Mouse (Mus musculus) cerebellum, adult 11-12 months (tissue): Measurements from ENCODE around the gene Ston2.

ENCODE experiments used
- DNase-seq: peaks from one replicate; pipeline ENCODE4 v3.0.0; 2022

The Ston2 gene

DNA sequence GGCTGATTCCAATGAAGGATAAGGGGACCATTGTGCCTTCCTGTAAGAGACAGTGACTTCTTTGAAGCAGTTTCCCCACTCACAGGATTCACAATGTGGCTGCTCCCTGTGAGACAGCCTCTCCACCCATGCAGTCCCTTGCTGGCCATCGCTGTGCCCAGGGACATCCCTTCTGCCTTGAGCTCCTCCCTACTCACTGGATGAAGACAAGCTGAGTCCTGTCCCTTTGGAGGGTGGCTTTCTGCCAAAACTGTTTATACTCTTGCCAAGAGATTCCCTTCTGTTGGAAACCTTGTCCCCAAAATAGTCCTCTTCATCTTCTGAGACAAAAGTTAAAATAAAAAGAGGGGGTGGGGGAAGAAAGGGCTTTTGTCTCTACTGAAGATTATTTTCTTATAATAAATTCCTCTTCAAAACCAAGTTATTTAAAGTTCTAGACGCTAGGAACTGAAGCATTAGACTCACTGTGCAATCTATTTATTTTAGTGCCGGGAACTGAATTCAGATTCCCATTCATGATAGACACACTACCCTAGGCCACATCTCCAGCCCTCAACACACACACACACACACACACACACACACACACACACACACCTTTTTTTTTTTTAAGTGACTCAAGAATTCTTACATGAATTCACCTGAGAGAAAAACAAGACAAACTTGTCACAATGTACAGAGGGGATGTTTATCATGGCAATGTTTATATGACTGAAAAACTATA lies 133.6 kb downstream of the Ston2 start:
- DNase-seq, result peak; percentile 16

DNA sequence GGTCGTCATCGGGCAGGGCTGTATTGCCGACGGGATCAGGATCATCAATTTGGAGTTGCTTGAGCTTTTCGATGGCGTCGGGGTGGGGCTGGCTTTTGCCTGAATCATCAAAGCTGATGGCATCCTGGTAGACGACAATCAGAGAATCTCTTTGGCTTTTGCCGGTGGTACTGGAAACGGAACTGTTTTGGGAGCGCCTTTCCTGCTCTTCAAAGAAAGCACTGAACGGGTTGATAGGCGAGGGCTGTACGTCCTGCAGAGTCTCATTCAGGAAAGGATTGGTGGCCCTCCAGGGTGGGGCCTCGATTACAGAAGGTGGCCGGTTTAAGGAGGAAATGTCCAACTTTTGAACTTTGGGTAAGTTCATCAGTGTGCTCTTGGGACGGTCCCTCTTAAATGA lies 139.8 kb downstream of the Ston2 start:
- DNase-seq, result no peak

DNA sequence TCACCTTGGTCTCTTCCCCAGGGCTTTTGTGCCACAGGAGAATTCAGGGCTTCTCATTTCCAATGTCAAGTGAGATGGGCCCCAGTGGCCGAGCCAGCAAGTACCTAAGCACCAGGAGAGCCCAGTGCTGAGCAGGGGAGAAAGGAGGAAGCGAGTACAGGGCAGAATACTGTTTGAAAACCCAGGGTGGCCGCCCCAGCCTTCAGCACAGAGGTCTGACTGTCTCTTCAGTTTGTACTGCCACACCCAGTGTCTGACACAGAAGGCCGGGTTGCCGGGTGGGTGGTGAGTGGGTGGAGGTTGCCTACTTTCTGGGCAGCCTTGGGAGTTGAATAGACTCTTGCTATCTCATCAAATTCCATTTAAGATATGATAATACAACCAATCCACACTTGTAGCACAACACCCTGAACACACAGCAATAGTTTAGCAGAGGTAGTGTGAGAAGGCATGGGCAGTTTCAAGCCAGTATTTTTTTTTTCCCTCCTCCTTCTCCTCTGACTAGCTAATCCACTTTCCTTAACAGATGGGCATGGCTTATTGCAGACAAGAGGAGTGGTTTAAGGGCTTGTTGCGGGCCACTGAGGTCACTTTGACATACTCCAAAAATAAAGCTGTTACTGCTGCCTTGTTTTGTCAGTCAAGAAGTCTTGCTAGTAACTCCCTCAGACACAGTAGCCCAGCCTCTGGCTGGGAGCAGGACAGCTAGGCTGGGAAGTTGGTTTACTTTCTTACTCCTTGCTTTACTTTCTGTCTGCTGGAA lies 142.6 kb downstream of the Ston2 start:
- no peak for DNase-seq

DNA sequence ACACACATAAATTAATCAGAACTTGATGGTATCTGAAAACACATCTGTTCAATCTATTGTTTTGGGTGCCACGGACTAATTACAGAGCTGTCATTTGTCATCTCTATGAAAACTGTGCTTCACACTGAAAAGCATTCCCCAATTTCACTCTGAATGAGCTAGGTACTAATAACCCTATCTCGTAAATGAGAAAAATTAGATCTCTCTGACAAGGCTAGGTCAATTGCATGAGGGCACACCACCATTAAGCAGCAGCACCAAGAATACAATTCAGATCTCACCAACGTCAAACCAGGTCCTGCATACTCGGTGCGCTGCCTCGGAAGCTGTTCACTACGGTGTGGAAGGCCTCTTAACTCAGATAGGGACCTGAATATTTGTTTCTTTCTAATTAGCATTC lies 145.0 kb downstream of the Ston2 start:
- DNase-seq, result no peak

DNA sequence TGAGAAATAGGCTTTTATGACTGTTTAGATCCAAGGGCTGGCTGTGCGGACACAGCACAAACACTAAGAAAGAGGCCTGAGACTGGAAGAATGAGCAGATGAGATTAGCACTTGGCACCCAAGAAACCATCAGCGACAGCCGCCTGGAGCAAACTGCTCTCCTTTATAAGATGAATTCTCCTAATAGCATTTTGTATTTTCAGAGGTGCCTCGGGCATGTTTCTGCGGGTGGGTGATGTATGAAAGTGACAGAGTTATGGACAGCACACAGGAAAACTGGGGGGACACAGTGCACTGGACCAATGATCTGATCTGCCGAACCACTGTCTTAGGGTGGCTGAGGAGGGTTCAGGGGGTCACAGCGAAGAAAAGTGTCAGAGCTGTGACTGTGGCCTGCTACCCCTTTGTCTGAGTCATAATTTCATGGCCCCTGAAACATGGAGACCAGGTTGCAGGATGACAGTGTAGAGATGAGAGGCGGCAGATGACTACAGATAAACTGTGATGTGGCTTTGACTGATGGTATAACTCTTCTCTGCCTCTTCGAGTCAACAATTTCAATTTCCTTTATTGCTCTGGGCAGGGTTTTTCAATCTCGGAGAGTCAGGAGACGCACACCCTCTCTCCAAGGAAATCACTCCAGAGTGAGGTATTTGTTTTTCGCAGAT lies 145.6 kb downstream of the Ston2 start:
- DNase-seq, result no peak

DNA sequence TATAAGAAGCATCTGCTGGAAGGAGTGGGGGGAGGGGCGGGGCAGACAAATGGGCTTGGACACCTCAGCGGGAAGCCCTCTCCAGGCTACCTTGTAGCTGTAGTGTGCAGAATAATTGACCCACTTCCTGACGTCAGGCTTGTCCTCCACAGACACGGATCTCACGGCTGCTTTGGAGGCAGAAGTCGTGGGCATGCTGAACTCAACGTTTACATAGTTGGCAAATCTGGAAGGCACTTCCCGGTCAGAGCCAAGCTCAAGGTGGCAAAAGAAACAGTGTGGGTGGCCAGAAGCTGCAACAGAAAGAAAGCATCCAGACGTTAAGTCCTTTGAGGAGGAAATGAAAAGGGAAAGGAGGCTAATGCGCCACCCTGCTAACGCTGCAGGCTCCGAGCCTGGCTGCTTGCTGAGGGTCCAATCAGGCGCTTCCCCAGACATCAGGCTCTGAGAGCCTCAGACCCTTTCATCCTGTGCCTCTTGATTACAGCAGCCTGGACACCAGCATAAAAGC lies 146.5 kb downstream of the Ston2 start:
- peak; percentile 14 for DNase-seq

DNA sequence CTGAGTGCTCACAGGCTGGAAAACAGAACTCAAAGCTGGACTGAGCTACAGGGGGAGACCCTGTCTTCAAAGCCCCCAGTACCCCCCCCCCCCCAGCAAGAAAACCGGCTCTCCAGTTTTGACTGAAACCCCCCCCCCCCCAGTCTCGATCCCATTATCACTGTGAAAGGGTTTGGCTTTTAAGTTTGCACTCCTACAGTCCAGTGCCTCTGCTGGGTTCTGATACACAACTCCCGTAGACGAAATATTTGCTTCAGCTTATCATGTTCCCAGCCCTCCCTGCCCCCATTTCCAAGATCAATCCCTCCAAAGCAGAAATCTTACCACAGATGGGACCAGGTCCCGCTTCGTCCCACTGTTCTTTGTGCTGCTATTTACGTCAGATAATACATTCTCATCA lies 147.1 kb downstream of the Ston2 start:
- DNase-seq, result no peak

DNA sequence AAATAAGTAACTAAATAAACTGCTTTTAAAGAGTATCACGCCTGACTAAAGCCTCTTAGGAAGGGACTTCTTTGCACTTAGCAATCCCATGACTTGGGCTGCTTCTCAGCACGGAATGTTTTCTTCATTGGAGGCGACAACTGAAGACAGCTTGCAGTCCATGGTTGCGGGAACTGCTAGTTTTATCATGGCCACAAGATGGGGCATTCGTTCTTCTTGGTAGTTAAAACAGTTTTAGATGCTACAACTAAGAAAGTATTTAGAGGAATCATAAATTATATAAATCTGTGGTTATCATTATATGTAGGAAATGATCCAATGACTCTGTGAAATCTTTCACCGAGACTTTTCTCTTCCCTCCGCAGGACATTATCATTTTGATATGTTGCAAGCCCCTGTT lies 147.5 kb downstream of the Ston2 start:
- peak; percentile 15 for DNase-seq

DNA sequence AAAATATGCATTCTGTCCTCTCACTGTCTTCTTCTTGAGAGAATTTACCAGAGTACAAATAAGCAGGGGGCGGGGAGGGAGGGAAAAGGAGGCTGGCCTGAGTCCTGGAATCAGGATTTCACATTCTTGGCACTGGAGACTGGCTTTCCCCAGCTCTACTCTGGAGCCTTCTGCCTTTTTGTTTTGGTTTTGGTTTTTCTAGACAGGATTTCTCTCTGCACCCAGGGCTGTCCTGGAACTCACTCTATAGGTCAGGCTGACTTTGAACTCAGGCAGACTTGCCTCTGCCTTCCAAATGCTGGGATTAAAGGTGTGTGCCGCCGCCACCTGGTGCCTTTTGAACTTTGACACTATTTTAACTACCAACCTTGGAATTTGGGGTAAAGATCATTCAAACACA lies 149.8 kb downstream of the Ston2 start:
- no peak for DNase-seq

DNA sequence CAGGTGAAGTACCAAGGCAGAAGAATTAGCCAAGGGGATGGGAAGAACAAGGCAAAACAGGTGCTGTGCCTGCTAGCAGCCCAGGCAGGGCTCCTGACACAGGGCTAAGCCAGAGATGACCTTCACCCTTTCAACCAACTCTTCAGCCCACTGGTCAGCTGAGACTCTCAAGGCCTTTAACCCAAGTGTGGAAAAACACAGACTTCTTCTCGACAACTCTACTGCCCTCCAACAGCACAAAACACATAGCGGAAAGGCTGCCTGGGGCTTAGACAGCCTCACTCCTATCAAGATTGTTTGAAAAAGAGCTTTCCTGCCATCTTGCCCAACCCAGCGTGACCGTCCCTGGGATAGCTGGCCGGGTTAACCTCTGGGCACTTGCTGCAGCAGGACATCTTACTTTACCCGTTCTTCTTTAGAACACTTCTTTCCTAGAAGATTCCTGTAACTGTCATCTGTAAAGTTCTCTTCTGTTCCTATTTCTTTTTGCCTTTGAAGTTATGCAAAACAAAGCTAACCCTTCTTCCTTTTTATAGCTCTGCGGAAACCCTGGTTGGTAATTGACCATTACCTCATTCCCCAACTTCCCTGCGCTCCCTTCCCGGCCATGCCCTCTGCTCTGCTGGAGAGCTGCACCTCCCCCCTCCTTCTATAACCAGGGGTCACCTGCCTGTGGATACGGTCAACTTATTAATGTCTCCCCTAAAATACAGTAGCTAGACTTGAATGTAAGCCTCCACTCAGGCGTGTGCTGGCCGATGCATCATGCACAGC lies 150.9 kb downstream of the Ston2 start:
- DNase-seq, result no peak

DNA sequence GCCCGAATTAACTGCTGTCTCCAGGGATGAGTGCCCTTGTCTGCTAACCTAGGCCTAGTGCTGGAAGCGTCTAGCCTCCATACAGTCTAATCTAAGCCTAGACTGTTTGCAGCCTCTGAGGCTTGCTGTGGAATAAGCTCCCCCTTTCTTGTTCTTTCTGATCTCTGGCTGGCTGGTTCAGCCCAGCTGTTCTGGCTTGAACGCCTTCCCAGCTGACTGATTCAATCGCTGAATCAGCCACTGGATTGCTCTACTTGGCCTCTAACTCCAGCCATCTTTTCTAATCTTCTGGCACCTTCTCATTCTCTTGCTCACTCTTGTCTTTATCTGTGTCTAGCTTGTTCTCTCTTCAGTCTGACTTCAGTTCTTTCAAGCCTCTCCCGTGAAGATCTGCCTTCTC lies 161.7 kb downstream of the Ston2 start:
- DNase-seq, result no peak

DNA sequence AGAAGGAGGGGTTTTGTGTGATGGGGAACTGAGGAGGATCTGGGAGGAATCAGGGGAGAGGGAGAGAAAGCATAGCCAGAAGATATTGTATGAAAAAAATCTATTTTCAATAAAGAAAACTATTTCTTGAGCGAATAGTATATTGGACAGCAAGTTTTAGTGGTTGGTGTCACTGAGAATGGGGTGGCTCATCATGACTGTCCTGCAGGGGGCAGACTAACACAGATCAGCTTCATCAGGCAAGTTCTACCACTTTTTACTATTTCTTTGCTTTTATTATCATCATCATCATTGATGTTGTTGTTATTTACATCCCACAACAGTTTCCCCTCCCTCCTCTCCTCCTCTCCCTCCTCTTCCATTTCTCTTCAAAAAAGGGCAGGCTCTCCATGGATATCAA lies 163.2 kb downstream of the Ston2 start:
- no peak for DNase-seq

DNA sequence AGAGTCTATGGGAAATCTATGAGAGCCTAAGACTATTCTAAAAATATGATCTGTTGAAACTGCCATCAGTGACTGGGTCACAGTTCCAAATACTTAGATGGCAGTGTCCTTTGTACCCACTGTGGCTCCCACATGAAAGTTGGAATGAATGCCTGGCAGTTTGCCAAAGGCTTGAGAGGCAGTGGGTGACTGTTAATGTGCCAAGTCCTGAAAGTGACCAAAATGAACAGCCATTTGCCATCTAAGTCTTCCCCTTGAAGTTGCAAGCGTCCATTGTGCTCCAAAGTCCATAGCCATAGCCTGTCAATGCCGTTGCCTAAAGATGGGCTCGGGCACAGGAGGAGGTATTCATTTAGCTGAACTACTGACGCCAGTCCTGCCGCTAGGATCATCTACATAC lies 178.8 kb downstream of the Ston2 start:
- no peak for DNase-seq

DNA sequence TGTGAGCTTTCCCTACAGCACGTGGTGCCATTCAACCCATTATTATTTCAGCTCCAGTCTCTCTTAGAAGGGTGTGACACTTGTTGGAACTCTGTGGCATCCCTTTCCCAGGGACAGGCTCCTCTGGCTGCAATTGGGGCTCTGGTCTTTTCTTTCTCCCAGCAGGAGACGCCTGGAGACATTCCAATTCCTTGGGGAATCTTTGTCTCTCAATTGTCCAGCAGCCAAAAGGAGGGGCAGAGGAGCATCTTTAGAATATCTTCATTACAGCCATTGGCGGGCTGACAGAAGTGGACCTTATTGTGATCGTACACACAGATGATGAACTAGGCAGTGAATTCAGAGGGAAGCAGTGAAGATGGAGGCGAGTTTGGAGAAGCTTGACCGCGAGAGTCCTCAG lies 180.5 kb downstream of the Ston2 start:
- peak; percentile 9 for DNase-seq

DNA sequence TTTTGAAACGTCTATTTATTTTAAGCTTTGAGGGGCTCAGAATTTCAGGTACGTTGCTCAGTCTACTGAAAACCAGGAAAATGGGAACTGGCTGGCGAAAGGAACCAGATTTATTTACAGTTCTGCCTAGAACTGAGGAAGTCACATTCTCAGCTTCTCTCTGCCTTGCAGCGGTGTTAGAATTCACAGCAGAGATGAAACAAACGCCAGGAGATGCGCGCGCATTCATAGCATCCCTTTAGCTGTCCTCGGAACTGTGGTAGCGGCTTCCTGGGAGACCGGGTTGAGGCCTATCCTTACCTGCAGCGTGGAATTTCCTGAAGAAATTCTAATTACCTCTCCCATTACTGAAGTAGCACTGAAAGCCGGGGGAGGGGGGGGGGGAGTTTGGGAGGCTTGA lies 181.5 kb downstream of the Ston2 start:
- no peak for DNase-seq

DNA sequence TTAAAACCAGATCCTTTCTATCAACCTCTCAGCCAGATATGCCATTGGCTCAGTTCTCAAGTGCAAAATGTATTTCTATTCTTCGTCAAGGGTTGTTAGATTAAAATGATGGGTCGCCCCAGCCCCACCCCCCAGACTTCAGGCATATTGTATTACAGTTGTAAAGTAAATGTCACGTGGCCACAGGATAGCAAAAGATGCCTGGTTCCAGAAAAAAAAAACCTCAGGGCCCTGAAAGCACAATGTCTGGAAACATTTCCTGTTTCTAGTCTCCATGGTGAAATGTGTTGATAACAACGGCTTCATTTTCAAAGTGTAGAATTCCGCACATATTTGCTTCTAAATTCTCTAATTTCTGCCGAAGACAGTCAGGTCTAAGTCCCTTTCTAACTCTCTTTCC lies 183.6 kb downstream of the Ston2 start:
- no peak for DNase-seq

DNA sequence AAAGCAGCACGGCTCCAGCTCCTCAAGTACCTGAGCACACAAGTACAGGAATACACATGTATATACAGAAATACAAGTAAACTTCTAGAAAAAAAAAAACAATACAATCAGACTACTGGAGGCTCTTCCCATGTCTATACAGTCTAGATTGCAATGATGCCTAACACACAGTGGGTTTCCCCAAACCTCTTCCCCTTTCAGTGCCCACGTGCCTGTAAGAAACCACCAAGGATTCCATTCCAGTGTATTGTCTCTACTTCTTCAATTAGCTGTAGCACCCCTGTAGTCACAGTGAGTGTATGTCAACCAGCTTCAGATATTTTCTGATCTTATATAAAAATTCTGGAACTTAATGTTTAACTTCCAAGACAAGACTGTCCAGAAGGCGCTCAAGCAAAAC lies 196.1 kb downstream of the Ston2 start:
- DNase-seq, result no peak

DNA sequence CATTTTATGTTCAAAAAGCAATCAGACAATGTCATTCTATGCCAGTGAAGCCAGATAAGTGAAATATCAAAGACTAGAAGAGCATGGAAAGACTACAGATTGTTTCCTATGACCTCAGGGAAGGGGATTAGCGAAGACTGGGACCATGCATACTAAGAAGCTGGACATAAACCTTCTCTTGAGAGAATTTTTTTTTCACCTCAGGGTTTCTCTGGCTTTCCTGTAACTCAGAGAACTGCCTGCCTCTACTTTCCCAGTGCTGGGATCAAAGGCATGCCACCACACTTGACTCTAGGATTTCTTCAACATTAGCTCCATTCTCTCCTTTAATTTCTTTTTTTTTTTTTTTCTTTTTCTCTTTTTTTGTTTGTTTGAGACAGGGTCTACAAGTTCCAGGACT lies 197.0 kb downstream of the Ston2 start:
- peak; percentile 16 for DNase-seq

DNA sequence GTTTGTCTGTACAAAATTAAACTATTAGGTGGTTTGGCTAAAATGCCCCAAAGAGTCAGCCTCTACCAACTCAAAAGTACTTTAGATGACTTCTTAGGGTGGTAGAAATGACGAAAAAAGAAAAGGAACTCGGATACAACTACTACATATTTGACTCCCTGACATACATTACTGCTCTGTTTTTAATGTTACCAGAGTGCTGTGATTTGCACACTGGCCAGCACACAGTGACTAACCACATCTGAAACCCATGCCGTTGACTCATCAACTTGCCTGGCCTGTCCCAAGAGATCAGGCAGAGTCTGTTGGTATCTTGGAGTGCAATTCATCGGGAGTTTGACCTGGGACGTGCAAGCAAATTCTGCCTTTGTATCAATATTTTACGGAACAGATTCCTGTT lies 197.5 kb downstream of the Ston2 start:
- peak; percentile 36 for DNase-seq

DNA sequence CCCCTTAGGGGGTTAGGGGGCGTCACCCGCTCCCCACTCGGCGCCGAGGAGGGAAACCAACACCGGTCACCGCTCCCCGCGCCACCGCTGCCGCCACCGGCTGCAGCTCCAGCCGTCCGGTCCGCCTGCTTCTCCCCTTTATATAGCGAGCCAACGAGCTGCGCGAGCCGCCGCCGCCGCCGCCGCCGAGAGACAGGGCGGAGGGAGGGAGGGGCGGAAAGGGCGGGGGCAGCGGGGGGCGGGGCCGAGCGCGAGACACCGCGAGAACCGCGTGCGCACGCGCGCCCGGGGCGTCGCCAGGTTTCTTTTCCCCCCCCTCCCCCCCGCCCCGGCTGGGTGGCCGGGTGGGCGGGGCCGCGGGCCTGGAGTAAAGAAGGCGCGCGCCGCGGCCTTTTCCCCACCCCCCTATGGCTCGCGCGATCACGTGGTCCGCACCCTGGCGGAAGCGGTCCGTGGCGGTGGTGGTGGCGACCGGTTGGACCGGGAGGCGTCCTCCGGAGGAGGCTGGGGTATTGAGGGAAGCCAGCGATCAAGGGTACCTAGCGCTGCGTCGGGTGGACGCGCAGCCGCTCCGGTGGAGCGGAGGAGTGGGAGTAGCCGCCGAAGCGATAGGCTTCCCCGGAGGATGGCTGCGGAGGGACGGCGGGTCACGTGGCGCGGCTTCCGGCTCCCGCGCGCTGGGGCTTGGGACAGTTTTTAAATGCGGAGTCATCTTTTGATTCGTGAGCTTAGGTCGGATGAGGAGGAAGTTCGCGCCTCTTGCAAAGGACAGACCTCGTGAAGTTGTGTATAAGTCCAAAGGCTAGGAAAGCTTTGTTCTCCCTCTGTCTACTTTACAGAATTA lies 198.1 kb downstream of the Ston2 start, which contains the start of gene Gtf2a1:
Gtf2a1 (minus strand) TSS at position 641 of the 844 bp plus-strand sequence.
- peak; percentile 95 for DNase-seq

DNA sequence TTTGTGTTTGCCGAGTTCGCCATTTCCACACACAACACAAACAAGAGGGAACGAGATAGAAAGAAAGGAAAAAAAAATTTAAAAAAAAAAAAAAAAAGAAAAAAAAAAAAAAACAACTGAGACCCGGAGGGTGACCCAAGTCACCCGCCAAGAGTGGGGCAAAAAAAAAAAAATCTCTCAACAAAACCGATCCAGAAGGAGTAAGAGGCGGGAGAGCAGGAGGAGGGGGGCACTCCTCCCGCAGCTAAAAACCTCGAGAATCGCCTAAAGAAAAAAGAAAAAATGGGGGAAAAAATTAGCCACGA lies 198.7 kb downstream of the Ston2 start:
- DNase-seq, result no peak
